Mouse (Mus musculus): ENCODE measurements around the gene Vmn2r30.
"Not testable (repeated sequence)": the region's sequence is repeated elsewhere in the genome, so short reads cannot be mapped to it uniquely, and the experiment has no call there.

Vmn2r30 gene

DNA sequence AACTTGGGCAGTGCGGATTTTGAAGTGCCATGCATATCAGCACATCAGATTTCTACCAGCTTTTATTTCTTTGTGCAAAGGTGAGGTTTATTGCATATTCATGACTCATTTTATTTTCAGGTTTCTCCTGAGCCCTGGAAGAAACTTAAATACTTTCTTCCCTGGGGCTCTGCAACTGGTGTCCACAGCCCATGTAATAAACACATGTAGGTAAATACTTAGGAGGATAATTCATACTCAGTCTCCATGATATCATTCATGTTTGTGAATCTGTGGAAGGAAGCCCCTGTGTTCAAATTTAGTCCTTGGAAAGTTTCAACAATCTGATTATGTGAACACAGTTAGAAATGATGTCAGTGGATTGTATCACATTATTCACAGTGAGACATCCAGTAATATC lies at the start of gene Vmn2r30:
Vmn2r30 (minus strand) TSS at position 101 of the 400 bp plus-strand sequence.
- not testable (repeated sequence) for DNase-seq (ENCODE audit: low spot score in 2 of 2)

DNA sequence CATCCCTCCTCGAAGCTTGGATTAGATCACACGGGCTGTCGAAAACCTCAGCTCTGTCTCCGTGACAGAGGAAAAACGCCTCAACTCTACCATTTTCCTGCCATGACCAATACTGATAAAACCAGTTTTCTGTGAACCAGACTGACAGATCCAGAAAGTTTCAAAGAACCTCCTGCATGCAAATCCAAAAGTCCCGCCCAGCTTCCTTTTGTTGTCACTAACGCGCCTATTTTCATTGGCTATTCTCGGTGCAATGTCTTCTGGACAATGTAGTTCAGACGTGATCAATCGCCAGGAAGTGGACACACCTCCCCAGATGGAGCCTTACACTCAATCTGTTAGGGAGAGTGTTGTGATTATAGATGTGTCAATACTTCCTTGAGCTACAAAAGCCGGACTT lies 37.0 kb upstream of the Vmn2r30 start, which contains the start of gene Gm45783:
Gm45783 (minus strand) TSS at position 143 of the 400 bp plus-strand sequence.
- peak in 1 of 2 experiments; percentile 11 for DNase-seq (ENCODE audit: low spot score in 2 of 2)

GRCm38 (mm10) chr7:7295595-7295994 lies 41.8 kb downstream of the Vmn2r30 start:
- peak; percentile 32 to 41 for DNase-seq (ENCODE audit: low spot score in 2 of 2)

DNA sequence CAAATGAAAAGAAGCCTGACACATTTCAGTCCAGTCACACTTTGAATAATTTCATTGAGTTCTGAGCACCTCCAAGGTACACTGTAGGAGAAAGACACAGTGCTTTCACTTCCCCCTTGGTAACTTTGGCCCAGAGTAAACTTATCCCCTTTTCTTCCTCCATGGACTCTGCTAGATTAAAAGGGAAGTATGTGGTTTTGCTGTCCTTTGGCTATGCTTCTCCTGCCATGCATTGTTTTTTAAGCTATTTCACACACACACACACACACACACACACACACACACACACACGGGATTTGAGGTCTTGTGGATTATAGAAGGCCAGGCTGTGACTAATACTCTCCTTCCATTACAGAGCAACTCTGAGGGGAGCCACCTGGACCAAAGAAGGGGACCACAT lies 56.0 kb downstream of the Vmn2r30 start:
- no peak for DNase-seq (ENCODE audit: low spot score in 2 of 2)

DNA sequence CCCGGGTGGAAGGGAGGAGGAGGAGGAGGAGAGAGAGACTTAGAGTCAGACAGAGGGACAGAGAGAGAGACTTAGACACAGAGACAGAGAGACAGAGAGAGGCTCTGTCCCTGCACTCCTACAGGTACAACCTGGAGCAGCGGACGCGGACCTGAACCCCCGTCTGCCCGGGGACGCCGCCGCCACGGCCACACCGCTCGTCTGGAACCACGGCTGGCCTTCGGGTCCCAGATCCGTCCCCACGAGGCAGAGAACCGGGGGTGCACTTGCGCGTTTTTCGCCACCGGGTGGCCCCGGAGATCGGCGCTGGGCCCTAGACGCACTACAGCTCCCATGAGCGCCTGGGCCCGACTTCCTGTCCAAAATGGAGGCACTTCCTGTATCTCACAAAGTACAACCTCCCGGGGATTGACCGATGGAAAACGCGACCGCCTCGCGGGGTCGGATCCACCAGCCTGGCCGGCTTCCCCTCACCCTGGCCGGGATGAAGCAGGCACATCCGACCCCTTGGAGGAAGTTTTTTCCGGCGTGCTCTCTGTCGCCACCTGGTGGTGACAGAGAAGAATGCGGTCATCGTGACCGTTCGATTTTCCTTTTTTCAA lies 59.3 kb downstream of the Vmn2r30 start, which contains the start of gene Gm45844:
Gm45844 (minus strand) TSS at position 324 of the 602 bp plus-strand sequence.
- peak; percentile 82 to 90 for DNase-seq (ENCODE audit: low spot score in 2 of 2)

- DNase-seq (ENCODE audit: low spot score in 2 of 2) = peak in 1 of 2 experiments; percentile 6
These were observed 59.9 kb downstream of the Vmn2r30 start for GRCm38 (mm10) chr7:7277556-7277955.

All from urinary bladder, postnatal 36 days (tissue).